Mouse (Mus musculus): ENCODE data around the gene Snap23. TPM values are rescaled to one million over a fixed set of nuclear protein-coding genes. Genes with fewer than 3 reads are reported as not detected.

Snap23 gene
- polyA plus RNA-seq, 1 experiment from 2014 or later, result 35.8 TPM

DNA sequence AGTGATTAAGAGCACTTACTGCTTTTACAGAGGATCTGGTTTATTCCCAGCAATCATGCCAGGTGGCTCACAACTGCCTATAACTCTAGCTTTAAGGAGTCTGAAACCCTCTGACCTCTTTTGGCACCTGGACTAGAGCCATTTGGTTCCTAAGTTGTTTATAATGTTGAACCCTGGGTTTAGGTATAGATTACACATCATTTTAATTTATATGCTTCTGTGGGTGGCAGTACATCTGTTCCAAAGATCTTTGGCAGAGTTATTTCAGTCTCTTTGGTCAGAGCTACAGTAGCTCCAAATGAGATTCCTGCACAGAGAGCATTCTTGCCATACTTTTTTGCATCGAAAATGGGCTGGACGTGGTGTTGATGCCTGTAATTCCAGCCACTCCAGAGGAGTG, 30.3 kb downstream of the Snap23 start:
- WGBS, result 96% methylated on average over 2 of the region's 2 CpGs
- H3K9me3 ChIP-seq, result no peaks in the 10 kb centered on the region
- ATAC-seq (ENCODE audit: low FRiP score), result no peak

GRCm38 (mm10) chr2:120599506-120599905, 32.0 kb downstream of the Snap23 start:
- ATAC-seq (ENCODE audit: low FRiP score), result no peak
- 95% methylated on average over 4 of the region's 4 CpGs for WGBS
- no peak overlapping the region for H3K9ac ChIP-seq
- H3K4me2 ChIP-seq, result no peak overlapping the region
- H3K27ac ChIP-seq, result no peak overlapping the region
- H3K27me3 ChIP-seq, result no peaks in the 10 kb centered on the region
- no peak overlapping the region for H3K4me3 ChIP-seq (replicated peaks)
- H3K9me3 ChIP-seq, result no peaks in the 10 kb centered on the region
- H3K4me1 ChIP-seq, result no peaks in the 10 kb centered on the region
- peaks cover 54% of the 10 kb centered on the region for H3K36me3 ChIP-seq (replicated peaks)

More for the DNA sequence above, 30.3 kb downstream of the Snap23 start:
- Histone ChIP-seq H3K4me2 (no peak overlapping the region), H3K9ac (no peak overlapping the region), H3K4me3 (replicated peaks) (no peak overlapping the region), H3K4me1 (no peaks in the 10 kb centered on the region), H3K27ac (no peak overlapping the region), H3K36me3 (replicated peaks) (peaks cover 55% of the 10 kb centered on the region), H3K27me3 (no peaks in the 10 kb centered on the region)

GRCm38 (mm10) chr2:120606021-120606690, 38.7 kb downstream of the Snap23 start:
- no peak for ATAC-seq (ENCODE audit: low FRiP score)
- WGBS, result 91% methylated on average over 6 of the region's 6 CpGs

DNA sequence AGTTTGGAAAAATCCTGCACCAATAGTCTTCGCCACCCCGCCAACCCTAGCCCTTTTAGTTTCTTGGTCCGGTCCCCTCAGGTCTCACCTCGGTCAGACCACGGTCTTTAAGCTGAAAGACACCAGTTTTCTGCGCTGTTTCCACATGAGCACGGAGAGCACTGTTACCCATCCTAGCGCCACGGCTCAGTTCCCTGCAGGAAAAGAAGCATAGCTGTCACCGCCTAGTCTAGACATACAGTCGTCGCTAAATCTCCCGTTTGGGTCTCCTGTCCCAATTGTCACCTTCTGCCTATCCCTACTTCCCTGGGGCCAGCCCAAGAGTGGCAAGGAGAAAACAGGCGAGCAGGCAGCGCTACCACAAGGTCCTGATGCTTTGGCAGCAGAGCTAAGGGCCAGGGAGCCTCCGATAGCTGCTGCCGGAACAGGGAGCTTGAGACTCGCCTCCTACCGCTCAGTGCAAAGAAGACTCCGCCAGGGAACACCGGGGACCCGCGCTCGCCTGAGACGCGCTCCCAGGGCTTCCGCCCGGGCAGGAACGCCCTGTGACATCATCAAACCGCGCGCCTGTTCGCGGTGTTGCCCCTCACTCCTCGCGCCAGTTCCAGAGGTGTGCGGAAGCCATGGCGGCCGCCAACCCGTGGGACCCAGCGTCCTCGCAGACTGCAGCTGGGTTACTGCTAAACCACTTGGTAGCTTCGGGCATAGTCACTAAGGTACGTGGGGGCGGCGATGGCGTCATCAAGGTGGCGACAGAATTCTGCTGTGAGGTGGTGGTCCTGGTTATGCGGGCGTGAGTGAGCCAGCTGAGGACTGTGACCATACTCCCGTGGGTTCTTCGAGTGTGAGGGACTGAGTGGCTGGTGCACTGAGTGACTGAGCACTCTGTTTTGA, 41.6 kb downstream of the Snap23 start, which contains the start of the genes Haus2 and Lrrc57:
Gene Haus2, plus strand, starts transcription at position 554 of the 894 bp plus-strand sequence.
Gene Lrrc57, minus strand, starts transcription at position 691 of the 894 bp plus-strand sequence.
- Histone ChIP-seq H3K27ac (peak within 1 kb of the TSS; percentile 90), H3K36me3 (replicated peaks) (peaks cover 23% of the 10 kb centered on the region; the same call in 1 of the 2 replicates)
- under 1% methylated on average over 52 of the region's 52 CpGs for WGBS

More at GRCm38 (mm10) chr2:120606021-120606690, 38.7 kb downstream of the Snap23 start:
- H3K4me3 ChIP-seq (replicated peaks), result no peak overlapping the region
- H3K9ac ChIP-seq, result no peak overlapping the region
- no peaks in the 10 kb centered on the region for H3K9me3 ChIP-seq
- no peaks in the 10 kb centered on the region for H3K27me3 ChIP-seq
- H3K4me2 ChIP-seq, result no peak overlapping the region
- H3K4me1 ChIP-seq, result peaks cover 20% of the 10 kb centered on the region
- peaks cover 16% of the 10 kb centered on the region; the same call in 1 of the 2 replicates for H3K36me3 ChIP-seq (replicated peaks)
- H3K27ac ChIP-seq, result no peak overlapping the region

GRCm38 (mm10) chr2:120616279-120617163, 49.0 kb downstream of the Snap23 start:
- ATAC-seq (ENCODE audit: low FRiP score), result no peak
- Histone ChIP-seq H3K36me3 (replicated peaks) (peaks cover 51% of the 10 kb centered on the region), H3K4me1 (no peaks in the 10 kb centered on the region), H3K4me3 (replicated peaks) (no peak overlapping the region), H3K4me2 (no peak overlapping the region), H3K9ac (no peak overlapping the region), H3K27me3 (no peaks in the 10 kb centered on the region), H3K27ac (no peak overlapping the region), H3K9me3 (no peaks in the 10 kb centered on the region)
- WGBS, result 91% methylated on average over 5 of the region's 5 CpGs

More for the DNA sequence above, 41.6 kb downstream of the Snap23 start, which contains the start of the genes Haus2 and Lrrc57:
- H3K4me1 ChIP-seq, result peaks cover 20% of the 10 kb centered on the region
- H3K4me2 ChIP-seq, result peak within 1 kb of the TSS; percentile 90
- H3K27me3 ChIP-seq, result no peaks in the 10 kb centered on the region
- peak within 1 kb of the TSS; percentile 88 for H3K4me3 ChIP-seq (replicated peaks)
- no peaks in the 10 kb centered on the region for H3K9me3 ChIP-seq
- peak within 1 kb of the TSS; percentile 85 for H3K9ac ChIP-seq
- ATAC-seq (ENCODE audit: low FRiP score), result peak; percentile 96

GRCm38 (mm10) chr2:120619538-120619937, 52.1 kb downstream of the Snap23 start:
- no peak for ATAC-seq (ENCODE audit: low FRiP score)
- no peaks in the 10 kb centered on the region for H3K9me3 ChIP-seq
- no peak overlapping the region for H3K9ac ChIP-seq
- H3K4me1 ChIP-seq, result no peaks in the 10 kb centered on the region
- no peak overlapping the region for H3K27ac ChIP-seq
- no peak overlapping the region for H3K4me2 ChIP-seq
- H3K4me3 ChIP-seq (replicated peaks), result no peak overlapping the region
- peaks cover 39% of the 10 kb centered on the region for H3K36me3 ChIP-seq (replicated peaks)
- 100% methylated on average over 1 of the region's 1 CpGs for WGBS
- no peaks in the 10 kb centered on the region for H3K27me3 ChIP-seq

- H3K36me3 ChIP-seq (replicated peaks), result peaks cover 22% of the 10 kb centered on the region
- no peak overlapping the region for H3K9ac ChIP-seq
- H3K4me3 ChIP-seq (replicated peaks), result no peak overlapping the region
- no peak overlapping the region for H3K27ac ChIP-seq
- no peak for ATAC-seq (ENCODE audit: low FRiP score)
- H3K4me1 ChIP-seq, result no peaks in the 10 kb centered on the region
- H3K27me3 ChIP-seq, result no peaks in the 10 kb centered on the region
- no peaks in the 10 kb centered on the region for H3K9me3 ChIP-seq
- no peak overlapping the region for H3K4me2 ChIP-seq
Measured at GRCm38 (mm10) chr2:120622920-120623319, 55.4 kb downstream of the Snap23 start.

- H3K27me3 ChIP-seq, result no peaks in the 10 kb centered on the region
- peaks cover 7% of the 10 kb centered on the region; the same call in 1 of the 2 replicates for H3K4me1 ChIP-seq
- 30% methylated on average over 10 of the region's 10 CpGs for WGBS
- no peak overlapping the region for H3K27ac ChIP-seq
- H3K9ac ChIP-seq, result no peak overlapping the region
- peak overlapping the region; percentile 50 for H3K4me3 ChIP-seq (replicated peaks)
- H3K36me3 ChIP-seq (replicated peaks), result 0 out of 2 replicates have a peak, but pooled peaks cover 2% of the 10 kb centered on the region
- no peaks in the 10 kb centered on the region for H3K9me3 ChIP-seq
- peak overlapping the region; percentile 57 for H3K4me2 ChIP-seq
- ATAC-seq (ENCODE audit: low FRiP score), result peak; percentile 18
Measured at GRCm38 (mm10) chr2:120628076-120628865, 60.8 kb downstream of the Snap23 start.

- Histone ChIP-seq H3K27me3 (no peaks in the 10 kb centered on the region), H3K4me2 (peak within 1 kb of the TSS; percentile 57), H3K27ac (no peak within 1 kb of the TSS), H3K9me3 (no peaks in the 10 kb centered on the region), H3K9ac (peak within 1 kb of the TSS; percentile 62), H3K4me1 (peaks cover 7% of the 10 kb centered on the region; the same call in 1 of the 2 replicates), H3K36me3 (replicated peaks) (0 out of 2 replicates have a peak, but pooled peaks cover 2% of the 10 kb centered on the region), H3K4me3 (replicated peaks) (peak within 1 kb of the TSS; percentile 50)
- ATAC-seq (ENCODE audit: low FRiP score), result peak; percentile 100
- WGBS, result 2% methylated on average over 36 of the region's 36 CpGs
Measured at GRCm38 (mm10) chr2:120628886-120629735, 61.6 kb downstream of the Snap23 start, which contains the start of gene Stard9. Gene Stard9 (plus strand): TSS chr2:120629121.

DNA sequence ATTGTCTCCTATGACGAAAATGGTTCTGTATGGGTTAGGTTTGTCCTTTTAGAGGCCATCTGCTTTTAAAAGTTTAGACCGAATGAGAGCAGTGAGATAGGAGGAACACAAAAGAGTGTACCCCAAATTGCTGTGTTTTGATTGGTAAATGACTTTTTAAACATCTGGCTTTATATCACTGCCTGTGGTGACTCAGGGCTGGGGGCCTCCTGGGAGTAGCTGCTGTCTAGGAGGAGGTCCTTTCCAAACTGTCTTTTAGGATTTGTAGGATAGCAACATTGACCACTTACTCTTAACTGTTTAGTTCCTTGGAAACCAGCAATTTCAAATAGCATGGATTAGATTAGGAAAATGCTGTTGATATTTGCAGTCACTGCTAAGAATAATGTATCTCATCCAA, 62.8 kb downstream of the Snap23 start:
- Histone ChIP-seq H3K4me1 (peaks cover 7% of the 10 kb centered on the region; the same call in 1 of the 2 replicates), H3K4me3 (replicated peaks) (no peak overlapping the region), H3K9ac (no peak overlapping the region), H3K27ac (no peak overlapping the region), H3K27me3 (no peaks in the 10 kb centered on the region), H3K9me3 (no peaks in the 10 kb centered on the region), H3K4me2 (no peak overlapping the region), H3K36me3 (replicated peaks) (0 out of 2 replicates have a peak, but pooled peaks cover 2% of the 10 kb centered on the region)
- WGBS, result 89% methylated on average over 2 of the region's 2 CpGs
- no peak for ATAC-seq (ENCODE audit: low FRiP score)
